Mouse (Mus musculus) liver, postnatal 0 days (tissue): ENCODE measurements around the gene Pde4c.

Experiments
- CTCF ChIP-seq: sonication (generic); IDR thresholded peaks from 2 replicates; pipeline ENCODE4 v1.5.1; 2016; ENCODE audit warnings: antibody characterized with exemption, low read depth
- EP300 ChIP-seq: IDR thresholded peaks from 2 replicates; pipeline ENCODE4 v1.6.1; 2016; ENCODE audit warnings: antibody characterized with exemption, low read depth, mild to moderate bottlenecking

- TF ChIP-seq CTCF: peak; percentile 8; the same call in 1 of the 2 replicates
- TF ChIP-seq EP300: peak; percentile 83
Measured at GRCm38 (mm10) chr8:70764026-70764425, 40.5 kb downstream of the Pde4c start.
